In the genomic region with DNA sequence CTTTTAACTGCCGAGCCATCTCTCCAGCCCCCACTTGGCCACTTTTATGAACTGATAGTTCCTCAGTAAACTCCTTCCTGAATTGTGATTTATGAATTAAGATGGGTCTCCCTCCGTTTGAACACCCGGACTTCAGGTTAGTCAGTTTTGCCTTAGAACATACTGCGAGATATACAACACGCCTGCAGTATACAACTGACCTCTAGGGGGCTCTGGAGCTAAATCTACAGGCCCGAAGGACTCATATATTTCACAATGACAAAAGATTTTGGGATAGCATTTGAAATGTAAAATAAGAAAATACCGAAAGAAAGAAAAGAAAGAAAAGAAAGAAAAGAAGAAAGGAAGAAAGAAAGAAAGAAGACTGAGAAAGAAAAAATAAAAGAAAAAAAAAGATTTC, we compare ENCODE assay signal across 9 mouse cellular contexts. TPM values are rescaled to one million over a fixed set of nuclear protein-coding genes. Genes with fewer than 3 reads are reported as not detected.
A peak's percentile ranks its signal among the peaks of the same experiment; 100 is the strongest.
DNase-seq lines count a peak whose midpoint lies in the region; ATAC-seq and TF ChIP-seq lines count a peak whose summit lies in the region.
"Had no signal": no experiment of that assay in that cellular context is flagged by ENCODE, and none has a peak within 500 bp of the region (broad histone marks: within the 10 kb centered on the region; RNA-seq: fewer than 3 reads in every experiment).

No protein-coding gene starts in this region.

- intact Hi-C loops in gastrocnemius, adult 2 months (cut with DNase I), result no loop called here

- TF ChIP-seq CTCF in G1E (IDR thresholded peaks at IDR 0.05; ENCODE audit: low read depth, low read length), result peak; percentile 24; the same call in 1 of the 2 replicates
- peak; percentile 81 for TF ChIP-seq CTCF in gastrocnemius, adult 2 months (IDR thresholded peaks at IDR 0.05)

- no peak for ATAC-seq in hindbrain, embryonic 11.5 days (ENCODE audit: low FRiP score)
- no peak for ATAC-seq in hindbrain, embryonic 13.5 days (ENCODE audit: low FRiP score)
- no peak for ATAC-seq in G1E (ENCODE audit: extremely low read depth, insufficient number of reproducible peaks, low FRiP score, poor library complexity, severe bottlenecking)
- ATAC-seq in neutrophil, adult 5-6 weeks (ENCODE audit: extremely low read depth, insufficient number of reproducible peaks, low FRiP score, poor library complexity, severe bottlenecking), result 0 out of 2 replicates have a peak, but pooled peaks have one; percentile 28

- H3K9me3 ChIP-seq in hindbrain, embryonic 11.5 days (ENCODE audit: control insufficient read depth, low read length), result no peaks in the 10 kb centered on the region
- H3K9me3 ChIP-seq in hindbrain, embryonic 13.5 days, result no peaks in the 10 kb centered on the region
- no peaks in the 10 kb centered on the region for H3K9me3 ChIP-seq in G1E (replicated peaks)
- H3K9me3 ChIP-seq: embryonic facial prominence, embryonic 12.5 days had no signal

- DNase-seq in hindbrain, embryonic 11.5 days (ENCODE audit: low spot score), result peak; percentile 83
- DNase-seq in G1E (ENCODE audit: low spot score), result no peak
- peak; percentile 71 for DNase-seq in c-Kit-positive CD71-positive TER-119-negative erythroid progenitor cells, embryonic 14.5 days (ENCODE audit: low read depth)
- DNase-seq in gastrocnemius, adult 2 months, result peak; percentile 71
- peak; percentile 38 for DNase-seq in left cerebral cortex, adult 11 months (ENCODE audit: low spot score)
- peak; percentile 82 for DNase-seq in thymus, postnatal 25 days

- no peak overlapping the region for H3K9ac ChIP-seq in hindbrain, embryonic 11.5 days (ENCODE audit: low read depth, low read length)
- no peak overlapping the region for H3K9ac ChIP-seq in hindbrain, embryonic 13.5 days
- H3K9ac ChIP-seq: embryonic facial prominence, embryonic 12.5 days had no signal

- no peaks in the 10 kb centered on the region for H3K36me3 ChIP-seq in hindbrain, embryonic 11.5 days (ENCODE audit: control insufficient read depth, insufficient read depth, low read length)
- no peaks in the 10 kb centered on the region for H3K36me3 ChIP-seq in hindbrain, embryonic 13.5 days
- H3K36me3 ChIP-seq in G1E (replicated peaks), result no peaks in the 10 kb centered on the region
- H3K36me3 ChIP-seq: embryonic facial prominence, embryonic 12.5 days had no signal

- H3K27ac ChIP-seq in hindbrain, embryonic 11.5 days (ENCODE audit: low read depth, low read length), result no peak overlapping the region
- H3K27ac ChIP-seq in hindbrain, embryonic 13.5 days, result no peak overlapping the region
- H3K27ac ChIP-seq in gastrocnemius, adult 2 months, result no peak overlapping the region
- H3K27ac ChIP-seq: embryonic facial prominence, embryonic 12.5 days had no signal

- no peak overlapping the region for H3K4me3 ChIP-seq in hindbrain, embryonic 11.5 days (ENCODE audit: low read depth, low read length)
- H3K4me3 ChIP-seq in hindbrain, embryonic 13.5 days, result no peak overlapping the region
- no peak overlapping the region for H3K4me3 ChIP-seq in G1E (ENCODE audit: low read depth, low read length)
- H3K4me3 ChIP-seq in gastrocnemius, adult 2 months, result no peak overlapping the region
- H3K4me3 ChIP-seq: embryonic facial prominence, embryonic 12.5 days had no signal

- no peaks in the 10 kb centered on the region for H3K4me1 ChIP-seq in hindbrain, embryonic 11.5 days (replicated peaks; ENCODE audit: control insufficient read depth, insufficient read depth, low read length)
- H3K4me1 ChIP-seq in hindbrain, embryonic 13.5 days (replicated peaks), result no peaks in the 10 kb centered on the region; the same call in 1 of the 2 replicates
- peaks cover 7% of the 10 kb centered on the region; the same call in 1 of the 2 replicates for H3K4me1 ChIP-seq in G1E (ENCODE audit: insufficient read depth, low read depth, low read length)
- H3K4me1 ChIP-seq: embryonic facial prominence, embryonic 12.5 days had no signal

- WGBS in hindbrain, embryonic 11.5 days, result 44% methylated on average over 7 of the region's 7 CpGs
- WGBS in hindbrain, embryonic 13.5 days, result 42% methylated on average over 7 of the region's 7 CpGs

- peaks cover 7% of the 10 kb centered on the region; the same call in 1 of the 2 replicates for H3K27me3 ChIP-seq in hindbrain, embryonic 11.5 days (ENCODE audit: control insufficient read depth, insufficient read depth, low read length)
- H3K27me3 ChIP-seq in hindbrain, embryonic 13.5 days, result peaks cover 18% of the 10 kb centered on the region
- H3K27me3 ChIP-seq in G1E (ENCODE audit: insufficient read depth, low read length), result peaks cover 22% of the 10 kb centered on the region

- no peak overlapping the region for H3K4me2 ChIP-seq in hindbrain, embryonic 11.5 days (replicated peaks; ENCODE audit: low read depth, low read length)
- H3K4me2 ChIP-seq in hindbrain, embryonic 13.5 days, result no peak overlapping the region
- H3K4me2 ChIP-seq: embryonic facial prominence, embryonic 12.5 days had no signal

RNA-seq across cellular contexts. Expression of a gene that starts 16.9 kb away (rescaled TPM):
- polyA plus RNA-seq in hindbrain, embryonic 11.5 days (2014; fragmentation: Nextera tagmentation; extraction: Ambion mirVana), result 0.26 and 0.32 TPM in 2 replicates
- polyA plus RNA-seq in hindbrain, embryonic 13.5 days (2015; fragmentation: Nextera tagmentation; extraction: Ambion mirVana), result 0.18 TPM in 1 of 2 replicates, not detected in the other
- total RNA-seq in G1E (2014; fragmentation: Nextera tagmentation) (not detected in 2 replicates), G1E (2017) (0.11 TPM in 1 of 2 replicates, not detected in the other)
- not detected in 2 replicates for polyA plus RNA-seq in G1E (2012)
- total RNA-seq in gastrocnemius, adult 2 months (2021), result not detected
- total RNA-seq in neutrophil, adult 5-6 weeks (2017), result 119 and 138 TPM in 2 replicates

RNA-seq across cellular contexts. Expression of a gene that starts 36.0 kb away (rescaled TPM):
- 0.91 and 1.4 TPM in 2 replicates for polyA plus RNA-seq in hindbrain, embryonic 11.5 days (2014; fragmentation: Nextera tagmentation; extraction: Ambion mirVana)
- 3.2 and 3.8 TPM in 2 replicates for polyA plus RNA-seq in hindbrain, embryonic 13.5 days (2015; fragmentation: Nextera tagmentation; extraction: Ambion mirVana)
- total RNA-seq in G1E (2014; fragmentation: Nextera tagmentation), result 0.45 and 0.92 TPM in 2 replicates
- total RNA-seq in G1E (2017), result 0.58 and 1.6 TPM in 2 replicates
- polyA plus RNA-seq in G1E (2012), result 1.9 and 2.3 TPM in 2 replicates
- 1 to 10 TPM; 3.0 to 9.6 TPM for total RNA-seq in gastrocnemius, adult 2 months (2021)
- total RNA-seq in neutrophil, adult 5-6 weeks (2017), result 10.4 and 13.0 TPM in 2 replicates

RNA-seq across cellular contexts. Expression of a gene that starts 43.7 kb away (rescaled TPM):
- polyA plus RNA-seq in hindbrain, embryonic 11.5 days (2014; fragmentation: Nextera tagmentation; extraction: Ambion mirVana), result 16.3 and 16.8 TPM in 2 replicates
- polyA plus RNA-seq in hindbrain, embryonic 13.5 days (2015; fragmentation: Nextera tagmentation; extraction: Ambion mirVana), result 56.8 and 59.2 TPM in 2 replicates
- total RNA-seq in G1E (2014; fragmentation: Nextera tagmentation) (27.7 and 29.7 TPM in 2 replicates), G1E (2017) (30.5 and 34.7 TPM in 2 replicates)
- 175 and 211 TPM in 2 replicates for polyA plus RNA-seq in G1E (2012)
- 10 to 100 TPM; 40.5 to 41.7 TPM for total RNA-seq in gastrocnemius, adult 2 months (2021)
- total RNA-seq in neutrophil, adult 5-6 weeks (2017), result 65.3 and 70.2 TPM in 2 replicates

RNA-seq across cellular contexts. Expression of a gene that starts 43.8 kb away (rescaled TPM):
- 75.9 and 80.3 TPM in 2 replicates for polyA plus RNA-seq in hindbrain, embryonic 11.5 days (2014; fragmentation: Nextera tagmentation; extraction: Ambion mirVana)
- 164 and 172 TPM in 2 replicates for polyA plus RNA-seq in hindbrain, embryonic 13.5 days (2015; fragmentation: Nextera tagmentation; extraction: Ambion mirVana)
- total RNA-seq in G1E (2014; fragmentation: Nextera tagmentation) (16.9 and 17.5 TPM in 2 replicates), G1E (2017) (58.0 and 60.1 TPM in 2 replicates)
- polyA plus RNA-seq in G1E (2012), result 66.0 and 98.1 TPM in 2 replicates
- total RNA-seq in gastrocnemius, adult 2 months (2021), result 10 to 100 TPM; 44.6 to 49.5 TPM
- total RNA-seq in neutrophil, adult 5-6 weeks (2017), result 65.5 and 69.1 TPM in 2 replicates

RNA-seq across cellular contexts. Expression of a gene that starts 44.1 kb away (rescaled TPM):
- 8.6 and 13.8 TPM in 2 replicates for polyA plus RNA-seq in hindbrain, embryonic 11.5 days (2014; fragmentation: Nextera tagmentation; extraction: Ambion mirVana)
- polyA plus RNA-seq in hindbrain, embryonic 13.5 days (2015; fragmentation: Nextera tagmentation; extraction: Ambion mirVana), result 14.4 and 16.9 TPM in 2 replicates
- 11.0 and 16.1 TPM in 2 replicates for total RNA-seq in G1E (2014; fragmentation: Nextera tagmentation)
- total RNA-seq in G1E (2017), result 2.8 and 3.8 TPM in 2 replicates
- polyA plus RNA-seq in G1E (2012), result 0.62 and 1.3 TPM in 2 replicates
- total RNA-seq in gastrocnemius, adult 2 months (2021), result 1 to 10 TPM; 3.0 to 3.1 TPM
- 221 and 234 TPM in 2 replicates for total RNA-seq in neutrophil, adult 5-6 weeks (2017)

Comparison
In these comparisons a context has a peak if more than half of its experiments do, and no peak if none do; other contexts are left out.
1. RNA of a gene that starts 16.9 kb away (total RNA-seq): 119 to 138 TPM in neutrophil, adult 5-6 weeks; 0.11 TPM in G1E and not detected in gastrocnemius, adult 2 months; every median in the first group is over 100 times any median in the second.